Mouse (Mus musculus): ENCODE data around the gene Smim4. TPM values are rescaled to one million over a fixed set of nuclear protein-coding genes. Genes with fewer than 3 reads are reported as not detected.

The Smim4 gene
- polyA plus RNA-seq, 1 experiment from 2014 or later, result 70.0 TPM

- no peak overlapping the region for H3K9ac ChIP-seq (ENCODE audit: low read depth, low read length)
- whole genome bisulfite sequencing (ENCODE audit: insufficient replicate concordance), result 63% methylated on average over 27 of the region's 27 CpGs
- no peak overlapping the region; the same call in 1 of the 2 replicates for H3K4me2 ChIP-seq
- no peak overlapping the region for H3K4me3 ChIP-seq (ENCODE audit: low read depth, low read length)
- H3K27ac ChIP-seq (ENCODE audit: low read depth, low read length), result no peak overlapping the region
- H3K4me1 ChIP-seq (ENCODE audit: control insufficient read depth, insufficient read depth, low read length), result peaks cover 10% of the 10 kb centered on the region; the same call in 1 of the 2 replicates
- H3K27me3 ChIP-seq (ENCODE audit: control insufficient read depth, insufficient read depth, low read length), result no peaks in the 10 kb centered on the region
- H3K36me3 ChIP-seq (ENCODE audit: control insufficient read depth, insufficient read depth, low read length), result no peaks in the 10 kb centered on the region
- no peaks in the 10 kb centered on the region for H3K9me3 ChIP-seq (replicated peaks; ENCODE audit: control insufficient read depth, low read length)
- no peak for ATAC-seq (replicated peaks; ENCODE audit: insufficient number of reproducible peaks, low FRiP score, low TSS enrichment)
Observed at GRCm38 (mm10) chr14:31160196-31161150, 31.7 kb upstream of the Smim4 start.

DNA sequence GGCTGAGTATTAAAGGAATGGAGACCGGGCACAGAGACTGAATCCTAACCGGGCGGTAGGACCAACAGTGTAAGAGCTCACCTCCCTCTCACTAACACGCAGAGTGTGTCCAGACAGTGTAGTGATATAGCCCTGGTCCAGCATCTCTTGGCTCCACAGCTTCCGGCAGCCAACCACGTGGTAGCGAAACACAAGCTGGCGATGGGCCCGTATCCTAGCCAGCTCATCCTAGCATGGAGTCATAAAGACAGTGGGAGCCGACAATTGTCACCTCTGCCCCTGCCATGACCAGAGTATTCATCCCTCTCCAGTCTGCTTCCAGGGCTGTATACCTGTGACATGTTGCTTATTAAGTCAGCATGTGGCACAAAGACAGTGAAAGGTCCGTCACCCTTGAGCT lies 16.9 kb upstream of the Smim4 start:
- Histone ChIP-seq H3K27ac (ENCODE audit: low read depth, low read length) (no peak overlapping the region), H3K4me1 (ENCODE audit: control insufficient read depth, insufficient read depth, low read length) (no peaks in the 10 kb centered on the region), H3K4me2 (no peak overlapping the region), H3K9ac (ENCODE audit: low read depth, low read length) (no peak overlapping the region), H3K36me3 (ENCODE audit: control insufficient read depth, insufficient read depth, low read length) (peaks cover 20% of the 10 kb centered on the region), H3K27me3 (ENCODE audit: control insufficient read depth, insufficient read depth, low read length) (no peaks in the 10 kb centered on the region), H3K9me3 (replicated peaks; ENCODE audit: control insufficient read depth, low read length) (no peaks in the 10 kb centered on the region), H3K4me3 (ENCODE audit: low read depth, low read length) (no peak overlapping the region)
- ATAC-seq (replicated peaks; ENCODE audit: insufficient number of reproducible peaks, low FRiP score, low TSS enrichment), result no peak
- 85% methylated on average over 11 of the region's 11 CpGs for WGBS (ENCODE audit: insufficient replicate concordance)

DNA sequence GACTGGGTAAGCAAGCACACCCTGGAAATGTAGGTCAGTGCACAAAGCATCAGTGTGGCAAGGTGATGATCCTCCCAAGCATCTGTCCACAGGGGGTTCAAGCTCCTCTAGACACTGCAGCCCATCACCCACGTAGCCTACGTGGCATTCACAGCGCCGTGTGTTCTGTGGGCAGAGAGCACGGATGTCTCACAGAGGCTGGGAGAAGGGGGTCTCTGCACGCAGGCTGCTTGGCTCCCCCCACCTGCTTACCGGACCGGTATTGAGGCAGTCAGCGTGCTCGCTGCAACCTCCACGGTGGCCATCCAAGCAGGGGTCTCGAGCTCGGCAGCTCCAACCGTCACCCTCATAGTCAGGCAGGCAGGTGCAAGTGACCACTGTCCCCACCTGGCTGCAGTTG lies 12.3 kb upstream of the Smim4 start:
- Histone ChIP-seq H3K27me3 (ENCODE audit: control insufficient read depth, insufficient read depth, low read length) (no peaks in the 10 kb centered on the region), H3K4me2 (no peak overlapping the region), H3K9ac (ENCODE audit: low read depth, low read length) (no peak overlapping the region), H3K36me3 (ENCODE audit: control insufficient read depth, insufficient read depth, low read length) (peaks cover 48% of the 10 kb centered on the region), H3K4me3 (ENCODE audit: low read depth, low read length) (no peak overlapping the region), H3K4me1 (ENCODE audit: control insufficient read depth, insufficient read depth, low read length) (peaks cover 9% of the 10 kb centered on the region), H3K9me3 (replicated peaks; ENCODE audit: control insufficient read depth, low read length) (no peaks in the 10 kb centered on the region), H3K27ac (ENCODE audit: low read depth, low read length) (no peak overlapping the region)
- WGBS (ENCODE audit: insufficient replicate concordance), result 93% methylated on average over 14 of the region's 14 CpGs
- ATAC-seq (replicated peaks; ENCODE audit: insufficient number of reproducible peaks, low FRiP score, low TSS enrichment), result no peak

- ATAC-seq (replicated peaks; ENCODE audit: insufficient number of reproducible peaks, low FRiP score, low TSS enrichment), result no peak
- H3K9me3 ChIP-seq (replicated peaks; ENCODE audit: control insufficient read depth, low read length), result no peaks in the 10 kb centered on the region
- no peaks in the 10 kb centered on the region for H3K27me3 ChIP-seq (ENCODE audit: control insufficient read depth, insufficient read depth, low read length)
- peaks cover 9% of the 10 kb centered on the region for H3K4me1 ChIP-seq (ENCODE audit: control insufficient read depth, insufficient read depth, low read length)
- no peak overlapping the region for H3K27ac ChIP-seq (ENCODE audit: low read depth, low read length)
- no peak overlapping the region for H3K4me3 ChIP-seq (ENCODE audit: low read depth, low read length)
- peaks cover 57% of the 10 kb centered on the region for H3K36me3 ChIP-seq (ENCODE audit: control insufficient read depth, insufficient read depth, low read length)
- H3K4me2 ChIP-seq, result no peak overlapping the region
- H3K9ac ChIP-seq (ENCODE audit: low read depth, low read length), result no peak overlapping the region
- WGBS (ENCODE audit: insufficient replicate concordance), result 89% methylated on average over 15 of the region's 15 CpGs
Observed at GRCm38 (mm10) chr14:31140141-31140540, 11.4 kb upstream of the Smim4 start.

- Histone ChIP-seq H3K4me2 (no peak overlapping the region), H3K27ac (ENCODE audit: low read depth, low read length) (no peak overlapping the region), H3K27me3 (ENCODE audit: control insufficient read depth, insufficient read depth, low read length) (no peaks in the 10 kb centered on the region), H3K4me1 (ENCODE audit: control insufficient read depth, insufficient read depth, low read length) (peaks cover 9% of the 10 kb centered on the region), H3K9me3 (replicated peaks; ENCODE audit: control insufficient read depth, low read length) (no peaks in the 10 kb centered on the region), H3K9ac (ENCODE audit: low read depth, low read length) (no peak overlapping the region), H3K4me3 (ENCODE audit: low read depth, low read length) (no peak overlapping the region), H3K36me3 (ENCODE audit: control insufficient read depth, insufficient read depth, low read length) (peaks cover 57% of the 10 kb centered on the region)
- 85% methylated on average over 12 of the region's 12 CpGs for WGBS (ENCODE audit: insufficient replicate concordance)
- no peak for ATAC-seq (replicated peaks; ENCODE audit: insufficient number of reproducible peaks, low FRiP score, low TSS enrichment)
Observed at GRCm38 (mm10) chr14:31139666-31140065, 10.9 kb upstream of the Smim4 start.

- no peak overlapping the region for H3K27ac ChIP-seq (ENCODE audit: low read depth, low read length)
- peaks cover 9% of the 10 kb centered on the region for H3K4me1 ChIP-seq (ENCODE audit: control insufficient read depth, insufficient read depth, low read length)
- no peak overlapping the region for H3K4me3 ChIP-seq (ENCODE audit: low read depth, low read length)
- ATAC-seq (replicated peaks; ENCODE audit: insufficient number of reproducible peaks, low FRiP score, low TSS enrichment), result no peak
- 86% methylated on average over 9 of the region's 9 CpGs for WGBS (ENCODE audit: insufficient replicate concordance)
- H3K27me3 ChIP-seq (ENCODE audit: control insufficient read depth, insufficient read depth, low read length), result no peaks in the 10 kb centered on the region
- H3K36me3 ChIP-seq (ENCODE audit: control insufficient read depth, insufficient read depth, low read length), result peaks cover 57% of the 10 kb centered on the region
- no peaks in the 10 kb centered on the region for H3K9me3 ChIP-seq (replicated peaks; ENCODE audit: control insufficient read depth, low read length)
- no peak overlapping the region for H3K4me2 ChIP-seq
- H3K9ac ChIP-seq (ENCODE audit: low read depth, low read length), result no peak overlapping the region
Observed at GRCm38 (mm10) chr14:31138897-31139429, 10.2 kb upstream of the Smim4 start.

GRCm38 (mm10) chr14:31138219-31138896 lies 9.6 kb upstream of the Smim4 start:
- Histone ChIP-seq H3K27me3 (ENCODE audit: control insufficient read depth, insufficient read depth, low read length) (no peaks in the 10 kb centered on the region), H3K4me2 (no peak overlapping the region), H3K4me1 (ENCODE audit: control insufficient read depth, insufficient read depth, low read length) (peaks cover 12% of the 10 kb centered on the region), H3K4me3 (ENCODE audit: low read depth, low read length) (no peak overlapping the region), H3K36me3 (ENCODE audit: control insufficient read depth, insufficient read depth, low read length) (peaks cover 57% of the 10 kb centered on the region), H3K27ac (ENCODE audit: low read depth, low read length) (peak overlapping the region; percentile 3; the same call in 1 of the 2 replicates), H3K9ac (ENCODE audit: low read depth, low read length) (no peak overlapping the region), H3K9me3 (replicated peaks; ENCODE audit: control insufficient read depth, low read length) (no peaks in the 10 kb centered on the region)
- 91% methylated on average over 31 of the region's 35 CpGs for WGBS (ENCODE audit: insufficient replicate concordance)
- no peak for ATAC-seq (replicated peaks; ENCODE audit: insufficient number of reproducible peaks, low FRiP score, low TSS enrichment)

- peaks cover 54% of the 10 kb centered on the region for H3K36me3 ChIP-seq (ENCODE audit: control insufficient read depth, insufficient read depth, low read length)
- H3K27ac ChIP-seq (ENCODE audit: low read depth, low read length), result peak overlapping the region; percentile 3; the same call in 1 of the 2 replicates
- H3K9ac ChIP-seq (ENCODE audit: low read depth, low read length), result no peak overlapping the region
- no peak overlapping the region for H3K4me2 ChIP-seq
- WGBS (ENCODE audit: insufficient replicate concordance), result 83% methylated on average over 11 of the region's 11 CpGs
- H3K4me1 ChIP-seq (ENCODE audit: control insufficient read depth, insufficient read depth, low read length), result peaks cover 17% of the 10 kb centered on the region
- no peaks in the 10 kb centered on the region for H3K9me3 ChIP-seq (replicated peaks; ENCODE audit: control insufficient read depth, low read length)
- H3K27me3 ChIP-seq (ENCODE audit: control insufficient read depth, insufficient read depth, low read length), result no peaks in the 10 kb centered on the region
- H3K4me3 ChIP-seq (ENCODE audit: low read depth, low read length), result no peak overlapping the region
- ATAC-seq (replicated peaks; ENCODE audit: insufficient number of reproducible peaks, low FRiP score, low TSS enrichment), result no peak
Observed at GRCm38 (mm10) chr14:31137791-31138190, 9.0 kb upstream of the Smim4 start.
